Mouse (Mus musculus) ES-E14 (cell line): ENCODE measurements around the gene Wipf1.

Experiments used
- CHD2 ChIP-seq: IDR thresholded peaks from 2 replicates; pipeline ENCODE4 v1.6.1; 2014; ENCODE audit warnings: mild to moderate bottlenecking, low read depth, low read length, inconsistent platforms
- HCFC1 ChIP-seq: IDR thresholded peaks from 2 replicates; pipeline ENCODE4 v1.6.1; 2012; ENCODE audit warnings: low read length, inconsistent platforms, borderline replicate concordance; ENCODE audit not compliant: insufficient read depth

GRCm38 (mm10) chr2:73462757-73463339 is 66.7 kb downstream of the Wipf1 start:
- no peak for TF ChIP-seq HCFC1
- TF ChIP-seq CHD2 = no peak
